Mouse (Mus musculus): Measurements from ENCODE around the gene Col6a6.

DNA sequence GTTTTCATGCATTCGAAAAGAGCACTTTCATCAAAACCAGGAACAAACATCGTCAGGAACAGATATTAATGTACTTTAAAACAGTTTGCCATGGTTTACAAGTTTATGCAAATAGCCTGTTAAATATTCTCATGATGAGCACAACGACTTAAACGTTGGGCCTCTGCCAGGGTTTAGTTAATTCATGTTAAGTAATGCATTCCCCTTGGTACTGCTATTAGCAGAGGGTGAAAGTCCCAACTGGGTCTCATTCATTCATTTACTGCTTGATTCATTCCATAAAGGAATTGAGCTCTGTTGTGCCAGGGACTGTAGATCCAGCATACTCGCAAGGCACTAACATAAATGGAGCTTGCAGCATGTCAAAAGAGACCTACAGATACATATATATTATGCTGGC, 92.8 kb downstream of the Col6a6 start:
- TF ChIP-seq CTCF (IDR thresholded peaks at IDR 0.05; ENCODE audit: borderline replicate concordance, extremely low read depth, insufficient read depth, insufficient read length) (no peak), POLR2A (IDR thresholded peaks at IDR 0.05; ENCODE audit: borderline replicate concordance, extremely low read depth, insufficient read depth, insufficient read length, poor library complexity, severe bottlenecking) (no peak)

Data from brain, embryonic 14.5 days (tissue).